Mouse (Mus musculus): ENCODE measurements around the gene Ppp1r10.

Ppp1r10 gene

GRCm38 (mm10) chr17:35903343-35903991 lies 12.8 kb upstream of the Ppp1r10 start:
- peak; percentile 62 to 74 for DNase-seq

DNA sequence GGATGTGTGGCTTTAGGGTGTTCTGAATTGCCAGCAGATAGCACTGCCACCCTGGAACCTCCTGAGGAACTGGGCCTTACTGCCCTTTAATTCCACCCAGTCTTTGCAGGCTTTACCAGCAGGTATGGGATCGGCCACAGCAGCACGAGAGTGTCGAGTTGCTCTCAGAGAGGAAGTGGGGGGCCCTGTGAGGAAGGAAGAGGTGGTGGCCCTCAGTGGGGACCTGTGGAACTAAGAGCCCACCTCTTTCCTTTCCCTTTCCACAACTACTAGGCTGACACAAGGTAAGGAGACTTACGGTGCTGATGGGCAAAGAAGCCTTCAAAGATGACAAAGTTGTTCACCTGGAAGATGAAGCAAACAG lies 12.3 kb upstream of the Ppp1r10 start:
- DNase-seq = no peak

- no peak for DNase-seq
Observed at GRCm38 (mm10) chr17:35905587-35905986, 10.6 kb upstream of the Ppp1r10 start.

- no peak for DNase-seq
Observed at GRCm38 (mm10) chr17:35907609-35908008, 8.6 kb upstream of the Ppp1r10 start.

DNA sequence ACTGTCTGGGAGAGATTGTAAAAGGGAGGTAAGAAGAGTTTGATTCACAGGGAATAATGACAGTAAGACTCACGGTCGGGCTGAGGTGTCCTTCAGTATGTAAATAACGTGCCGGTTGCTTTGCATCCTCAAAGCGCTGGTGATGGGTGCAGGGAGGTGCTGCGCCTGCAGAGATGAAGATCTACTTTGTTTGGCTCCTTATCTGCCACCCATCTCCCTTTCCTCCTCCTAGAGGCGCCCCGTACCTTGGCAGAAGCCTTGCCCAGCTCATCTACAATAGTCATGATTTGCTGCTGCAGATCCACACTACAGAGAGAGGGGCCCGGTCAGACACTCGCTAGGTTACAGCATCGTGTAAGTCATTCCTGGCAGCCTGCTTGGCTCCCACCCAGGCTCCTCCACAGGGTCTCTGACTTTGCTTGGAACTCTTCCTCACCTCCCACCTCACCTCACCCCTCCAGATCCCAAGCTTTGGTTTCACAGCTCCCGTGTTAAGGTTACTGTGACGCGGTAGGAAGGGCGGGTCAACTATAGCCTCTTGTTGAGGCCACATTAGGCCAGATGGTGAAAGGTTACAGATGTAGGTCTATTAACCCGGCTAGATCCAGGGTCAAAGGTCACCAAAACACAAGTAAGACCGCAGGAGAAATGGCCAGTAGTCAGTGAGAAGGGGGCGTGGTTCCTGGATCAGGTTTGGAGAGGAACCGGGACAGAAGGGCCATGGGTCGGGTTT lies 6.9 kb upstream of the Ppp1r10 start:
- no peak for DNase-seq

GRCm38 (mm10) chr17:35909919-35910369 lies 6.3 kb upstream of the Ppp1r10 start, which contains the start of gene Atat1:
Atat1 (minus strand) TSS chr17:35910075.
- peak; percentile 99 for DNase-seq

DNA sequence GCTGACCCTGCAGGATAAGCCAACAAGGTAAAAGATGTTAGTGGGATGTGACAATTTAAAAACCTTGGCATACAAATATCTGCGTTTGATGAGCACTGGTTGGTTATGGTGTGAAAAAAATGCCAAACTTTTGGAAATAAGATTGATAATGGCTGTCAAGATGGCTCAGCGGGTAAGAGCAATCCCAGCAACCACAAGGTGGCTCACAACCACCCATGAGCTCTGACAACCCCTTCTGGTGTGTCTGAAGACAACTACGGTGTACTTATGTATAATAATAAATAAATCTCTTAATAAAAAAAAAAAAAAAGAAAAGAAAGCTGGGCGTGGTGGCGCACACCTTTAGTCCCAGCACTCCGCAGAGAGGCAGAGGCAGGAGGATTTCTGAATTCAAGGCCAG lies 1.3 kb upstream of the Ppp1r10 start:
- DNase-seq = no peak

DNA sequence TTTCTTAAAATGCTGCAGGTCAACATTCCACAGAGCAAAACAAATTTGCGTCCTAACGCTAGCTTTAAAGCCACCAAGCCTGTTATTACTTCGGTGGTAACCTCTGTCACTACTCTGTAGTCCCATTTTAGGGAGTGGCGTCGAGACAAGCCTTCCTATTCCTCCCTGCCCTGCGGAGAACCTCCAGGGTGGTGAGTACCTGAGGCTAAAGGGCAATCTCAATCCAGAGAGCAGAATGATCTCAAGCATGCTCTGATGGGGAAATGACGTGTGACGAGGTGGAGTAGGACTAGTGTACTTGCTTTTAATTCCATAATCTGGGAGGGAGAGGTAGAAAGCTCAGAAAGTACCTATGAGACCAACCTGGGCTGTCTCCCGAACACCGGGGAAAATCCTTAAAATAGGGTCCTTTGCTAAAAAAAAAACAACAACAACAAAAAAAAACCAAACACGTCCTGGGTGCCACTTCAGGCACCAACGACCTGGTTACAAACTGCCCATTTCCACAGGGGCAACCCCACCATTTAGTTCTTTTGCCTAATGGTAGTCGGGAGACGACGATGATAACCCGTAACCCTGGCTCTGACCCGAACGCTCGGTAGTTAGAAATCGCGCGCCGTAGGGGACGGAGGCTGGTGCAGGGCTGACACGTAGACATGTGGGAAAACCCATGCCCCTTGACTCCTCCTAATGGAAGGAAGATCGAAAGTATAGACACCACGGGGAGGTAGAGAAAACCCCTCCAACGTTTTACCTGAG lies 517 bp upstream of the Ppp1r10 start:
- peak in 1 of 2 experiments; percentile 37 for DNase-seq

- DNase-seq = peak; percentile 34 to 61
Observed at GRCm38 (mm10) chr17:35917143-35917462, 869 bp downstream of the Ppp1r10 start.

DNA sequence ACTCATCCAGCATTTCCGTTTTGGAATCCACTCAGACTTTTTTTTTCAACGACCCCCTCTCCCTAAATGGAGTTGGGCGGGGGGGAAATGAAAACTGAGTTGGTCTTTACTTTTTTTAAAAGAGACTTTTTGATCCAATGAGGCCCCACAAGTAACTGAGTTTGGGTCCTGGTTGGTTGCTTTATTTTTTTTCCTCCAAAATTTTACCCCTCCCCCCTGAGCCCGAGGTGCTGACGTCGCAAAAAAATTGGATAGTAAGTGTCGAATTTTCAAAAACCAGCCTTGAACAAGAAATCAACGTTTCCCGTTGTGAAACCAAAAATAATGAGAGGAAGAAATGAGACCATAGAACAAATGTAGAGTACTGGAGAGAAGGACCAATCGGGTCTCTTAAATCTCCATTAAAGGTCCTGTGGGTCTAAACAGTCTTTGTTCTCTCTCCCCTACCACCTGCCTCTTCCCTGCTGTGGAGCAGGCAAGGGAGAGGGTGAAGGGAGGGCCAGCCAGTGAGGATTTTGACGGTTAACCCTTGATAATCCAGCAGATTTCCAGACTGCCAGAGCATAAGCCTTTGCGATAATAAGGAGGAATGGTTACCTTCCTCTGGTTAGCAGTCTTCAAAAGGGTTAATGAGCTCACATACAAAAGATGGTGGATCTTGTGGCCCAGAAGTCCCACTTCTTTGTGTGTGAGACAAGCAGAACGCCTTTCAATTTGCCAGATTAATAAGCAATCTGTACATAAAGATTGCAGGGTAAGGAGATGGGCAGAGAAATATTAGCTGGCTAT lies 1.4 kb downstream of the Ppp1r10 start:
- peak; percentile 41 to 62 for DNase-seq

DNA sequence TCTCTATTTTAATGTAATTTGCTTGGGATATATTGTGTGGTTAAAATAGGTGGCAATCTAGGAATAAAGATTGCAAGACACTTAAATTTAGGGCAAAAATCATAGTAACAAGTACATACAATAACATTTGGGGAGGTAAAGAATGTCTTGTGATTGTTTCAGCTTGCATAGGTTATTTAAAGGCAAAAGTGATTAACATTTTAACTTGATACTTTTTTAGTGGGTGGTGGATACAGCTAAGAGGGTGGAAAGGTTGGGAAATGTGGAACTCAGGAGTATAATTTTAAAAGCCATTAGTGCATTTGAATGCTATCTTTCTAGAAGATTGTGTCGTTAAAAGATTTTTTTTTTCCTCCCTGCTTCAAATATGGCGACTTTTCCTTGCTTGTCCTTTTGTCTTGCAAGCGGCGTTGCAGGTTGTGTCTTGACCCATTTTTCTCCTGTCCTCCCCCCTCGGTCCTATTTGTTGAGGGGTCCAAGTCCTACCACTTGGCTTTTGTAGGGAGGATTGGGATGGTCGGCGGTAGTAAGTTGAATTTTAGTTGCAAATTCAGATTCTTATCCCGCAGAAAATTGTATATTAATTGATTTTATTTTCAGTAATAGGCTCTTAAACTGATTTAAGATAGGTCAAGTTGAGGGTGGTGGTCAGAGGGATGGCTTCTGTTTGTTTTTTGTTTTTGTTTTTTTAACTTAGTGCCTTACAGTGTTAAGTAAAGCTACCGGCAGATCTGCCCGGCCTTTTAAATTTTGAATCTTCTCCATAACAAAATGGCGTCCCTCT lies 2.2 kb downstream of the Ppp1r10 start:
- DNase-seq = peak; percentile 51 to 71

- DNase-seq = peak; percentile 98
Observed at GRCm38 (mm10) chr17:35919060-35919715, 3.0 kb downstream of the Ppp1r10 start.

GRCm38 (mm10) chr17:35919864-35920301 lies 3.6 kb downstream of the Ppp1r10 start:
- DNase-seq = peak in 1 of 2 experiments; percentile 42

DNA sequence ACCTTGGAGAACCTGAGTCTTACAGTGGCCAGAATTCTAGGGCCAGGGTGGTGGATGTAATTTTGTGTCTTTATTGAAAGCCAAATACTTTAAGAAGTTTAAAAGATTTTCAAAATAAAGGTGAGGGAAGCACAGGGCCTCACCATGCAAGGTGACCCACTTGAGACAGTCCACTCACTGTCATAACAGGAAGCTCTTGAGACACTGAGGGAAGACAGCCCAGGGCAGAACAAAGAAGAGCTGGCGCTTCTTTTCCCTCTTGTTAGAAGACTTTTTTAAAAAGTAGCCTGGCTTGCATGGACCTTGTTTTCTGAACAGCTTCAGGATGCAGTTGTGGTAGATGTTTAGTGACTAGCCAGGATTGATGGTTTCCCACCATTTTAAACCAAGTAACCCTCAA lies 4.2 kb downstream of the Ppp1r10 start:
- DNase-seq = no peak

DNA sequence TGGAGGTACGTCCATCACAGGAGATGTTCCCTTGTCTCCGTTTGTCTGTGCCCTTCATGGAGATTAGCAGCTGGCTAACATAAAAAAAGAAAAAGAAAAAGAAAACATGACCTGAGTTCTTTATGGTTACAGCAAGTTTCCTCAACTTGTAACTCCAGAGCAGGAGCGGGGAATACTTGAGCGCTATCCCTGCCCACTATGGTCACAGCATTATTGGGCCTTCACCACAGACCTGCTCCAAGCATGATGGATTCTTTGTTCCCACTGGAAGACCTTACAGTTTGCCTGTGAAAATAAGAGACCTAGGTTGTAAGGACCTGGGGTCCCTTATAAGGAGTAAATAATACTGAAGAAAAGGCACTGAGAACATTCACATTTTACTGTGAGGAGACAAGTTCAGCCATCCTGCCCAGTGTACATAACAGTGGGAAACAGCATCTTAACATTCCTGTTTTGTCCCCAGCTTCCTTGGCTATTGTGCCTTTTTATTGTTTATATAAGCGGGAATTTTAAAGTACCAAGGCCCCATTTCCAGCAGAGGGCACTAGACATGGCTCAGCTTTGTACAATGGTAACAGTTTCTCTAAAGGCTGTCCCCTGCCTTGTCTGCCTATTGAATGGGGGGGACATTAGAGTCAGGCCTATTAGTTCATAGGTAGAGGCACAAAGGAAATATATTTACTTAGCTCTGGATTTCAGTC lies 4.8 kb downstream of the Ppp1r10 start:
- DNase-seq = peak; percentile 43 to 64

DNA sequence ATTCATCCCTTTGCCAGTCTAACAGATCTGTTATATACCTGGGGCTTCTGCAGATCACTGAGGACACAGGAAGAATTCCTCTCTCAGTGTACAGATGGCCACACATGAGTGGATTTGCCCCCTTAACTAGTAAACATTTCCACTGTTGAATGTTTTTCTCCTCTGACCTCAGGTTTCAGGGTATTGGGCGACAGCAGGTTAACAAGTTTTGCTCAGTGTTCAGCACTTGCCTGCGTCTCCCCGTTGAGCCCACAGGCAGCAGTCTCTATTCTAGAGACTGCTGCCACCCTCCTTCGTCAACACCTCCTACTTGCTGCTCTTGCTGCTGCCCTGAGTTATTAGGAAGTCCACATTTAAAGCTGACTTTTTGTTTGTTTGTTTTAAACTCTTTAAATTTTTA lies 5.5 kb downstream of the Ppp1r10 start:
- no peak for DNase-seq

GRCm38 (mm10) chr17:35922566-35922965 lies 6.3 kb downstream of the Ppp1r10 start:
- no peak for DNase-seq

DNA sequence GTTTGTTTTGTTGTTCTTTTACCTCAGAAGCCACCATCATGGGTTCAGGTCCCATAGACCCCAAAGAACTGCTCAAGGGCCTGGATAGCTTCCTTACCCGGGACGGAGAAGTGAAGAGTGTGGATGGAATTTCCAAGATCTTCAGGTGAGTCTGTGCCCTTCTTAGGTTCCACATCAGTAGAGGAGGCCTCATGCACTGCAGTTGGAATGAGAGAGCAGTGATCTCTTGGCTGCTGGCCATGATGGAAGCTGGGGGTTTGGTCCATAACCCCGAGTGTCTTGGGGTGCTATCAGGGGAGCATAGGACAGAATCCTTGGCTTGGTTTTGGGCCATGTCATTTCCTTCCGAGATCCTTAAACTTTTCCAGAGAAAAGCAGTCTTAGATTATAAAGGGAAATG lies 7.0 kb downstream of the Ppp1r10 start:
- DNase-seq = no peak

DNA sequence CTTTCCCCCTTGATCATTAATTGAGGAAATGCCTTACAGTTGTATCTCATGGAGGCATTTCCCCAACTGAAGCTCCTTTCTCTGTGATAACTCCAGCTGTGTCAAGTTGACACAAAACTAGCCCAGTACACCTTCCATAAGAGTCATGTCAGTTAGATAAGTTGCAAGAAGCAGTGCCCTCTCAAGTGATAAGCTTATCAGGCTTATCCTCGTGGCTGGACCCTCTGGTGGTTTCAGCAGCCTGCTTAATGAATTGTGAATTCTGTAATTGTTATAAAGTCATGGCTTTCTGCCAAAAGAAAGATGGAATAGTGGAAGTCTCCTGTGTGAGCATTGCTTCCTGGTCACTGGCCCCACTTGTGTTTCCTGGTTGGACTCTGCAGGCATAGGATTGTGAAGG lies 11.2 kb downstream of the Ppp1r10 start:
- no peak for DNase-seq

- DNase-seq = no peak
Observed at GRCm38 (mm10) chr17:35929534-35929933, 13.3 kb downstream of the Ppp1r10 start.

- no peak for DNase-seq
Observed at GRCm38 (mm10) chr17:35930627-35931026, 14.4 kb downstream of the Ppp1r10 start.

Measured in kidney, postnatal 4 days (tissue).